Mouse (Mus musculus): ENCODE data around the gene Sh3pxd2a. TPM values are rescaled to one million over a fixed set of nuclear protein-coding genes. Genes with fewer than 3 reads are reported as not detected.

Gene Sh3pxd2a
- total RNA-seq, 2 experiments from 2014 or later: 37.8 to 46.3 TPM

DNA sequence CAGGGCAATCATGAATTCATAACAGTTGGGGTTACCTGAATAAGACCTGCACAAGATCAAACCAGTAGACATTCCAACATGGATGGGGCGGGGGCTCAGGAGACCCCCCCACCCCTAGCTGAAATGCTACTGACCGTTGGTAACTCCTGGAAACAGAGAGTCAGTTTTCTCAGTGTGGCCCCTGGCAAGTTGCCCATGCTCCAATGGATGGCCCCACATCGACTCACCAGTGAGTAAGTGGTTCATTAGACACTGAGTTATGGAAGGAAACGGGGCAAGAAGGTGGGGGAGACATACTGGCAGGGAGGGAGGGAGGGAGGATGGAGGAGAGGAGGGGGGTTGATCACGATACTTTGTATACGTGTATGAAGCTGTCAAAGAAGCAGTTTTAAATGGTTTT, 8.2 kb downstream of the Sh3pxd2a start:
- DNase-seq: no peak

DNA sequence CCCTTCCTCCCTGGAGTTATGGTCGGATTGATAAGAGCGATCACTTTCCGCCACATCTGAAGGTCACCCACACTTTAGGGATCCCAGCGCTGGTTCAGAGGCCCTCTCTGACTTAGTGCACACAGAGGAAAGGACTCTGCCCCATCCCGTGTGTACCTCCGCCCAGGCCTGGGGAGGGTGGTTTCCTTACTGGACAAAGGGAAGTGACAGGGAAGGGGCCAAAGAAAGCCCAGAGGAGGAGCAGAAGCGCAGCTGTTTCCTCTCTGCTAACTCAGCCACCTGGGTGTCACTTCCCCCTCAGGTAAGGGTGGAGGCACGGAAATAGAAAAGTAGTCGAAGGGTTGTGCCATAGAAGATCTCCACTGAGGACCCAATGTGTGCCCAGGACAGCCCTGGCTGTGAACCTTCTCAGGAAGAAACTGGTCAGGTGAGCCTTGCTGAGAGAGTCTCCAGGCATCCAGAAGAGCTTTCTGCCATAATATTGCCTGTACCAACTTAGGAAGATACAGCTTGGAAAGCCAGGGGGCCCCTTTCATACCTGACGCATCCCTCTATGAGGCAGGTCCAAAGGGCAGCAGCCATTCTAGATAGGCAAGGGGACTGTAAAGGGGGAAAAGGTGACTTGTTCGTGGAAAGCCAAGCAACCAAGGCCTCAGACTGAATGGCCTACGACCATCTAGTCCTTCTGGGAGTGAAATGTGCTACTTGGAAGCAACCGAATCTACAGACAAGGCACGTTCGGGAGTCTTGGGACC, 9.0 kb downstream of the Sh3pxd2a start:
- DNase-seq: peak; percentile 55

DNA sequence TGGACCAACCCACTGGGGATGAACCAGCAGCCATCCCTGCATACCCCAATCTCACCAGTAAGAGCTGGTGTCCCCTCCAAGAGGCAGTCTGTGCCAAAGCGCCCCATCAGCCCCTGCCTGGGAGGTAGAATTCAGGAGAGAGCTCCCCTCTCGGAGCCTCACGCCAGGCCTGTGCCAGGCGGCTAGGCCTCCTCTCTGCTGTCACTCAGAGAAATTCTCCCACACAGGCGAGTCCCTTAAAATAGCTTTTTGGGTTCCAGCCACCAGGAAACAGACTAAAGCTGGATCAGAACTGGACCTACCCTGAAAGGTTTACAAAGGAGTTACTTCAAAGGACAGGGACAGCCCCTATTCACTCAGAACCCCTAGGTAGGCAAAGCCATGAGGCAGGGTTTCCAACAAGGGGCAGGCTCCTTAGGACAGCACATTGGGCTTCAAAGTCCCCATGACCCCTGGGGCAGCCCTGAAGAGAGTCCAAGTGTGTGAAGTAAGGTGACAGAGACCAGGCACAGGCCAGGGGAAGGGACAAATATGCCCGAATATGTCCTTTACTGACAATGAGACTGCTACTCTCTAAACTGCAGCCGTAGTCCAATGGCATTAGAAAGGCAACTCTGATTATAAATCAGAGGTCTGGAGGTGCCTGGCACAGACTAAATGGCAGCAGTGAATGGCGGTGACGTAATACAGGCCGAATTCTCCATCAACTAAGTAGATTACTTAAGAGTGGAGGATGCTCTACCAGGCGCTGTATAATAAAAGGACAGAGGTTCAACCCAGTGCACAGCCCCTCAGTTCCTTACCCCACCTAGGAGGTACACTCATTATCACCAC, 9.8 kb downstream of the Sh3pxd2a start:
- DNase-seq: peak; percentile 69

DNA sequence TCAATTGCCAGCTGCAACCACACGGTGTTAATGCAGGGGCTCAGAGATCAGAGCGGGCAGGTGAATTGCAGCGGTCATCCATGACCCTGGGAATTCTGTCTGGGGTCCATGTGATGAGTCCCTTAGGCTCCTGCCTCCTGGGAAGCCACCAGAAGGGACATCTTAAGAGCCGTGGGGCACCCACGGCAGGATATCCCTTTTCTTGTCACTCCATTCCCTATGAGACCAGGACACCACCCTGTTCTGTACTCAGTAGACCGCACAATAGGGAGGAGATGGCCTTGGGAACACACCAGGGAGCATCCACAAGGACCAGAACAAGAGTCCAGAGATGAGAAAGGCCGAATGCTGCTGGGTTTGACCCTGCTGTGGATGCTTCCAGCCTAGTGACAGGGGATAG, 10.8 kb downstream of the Sh3pxd2a start:
- DNase-seq: no peak

DNA sequence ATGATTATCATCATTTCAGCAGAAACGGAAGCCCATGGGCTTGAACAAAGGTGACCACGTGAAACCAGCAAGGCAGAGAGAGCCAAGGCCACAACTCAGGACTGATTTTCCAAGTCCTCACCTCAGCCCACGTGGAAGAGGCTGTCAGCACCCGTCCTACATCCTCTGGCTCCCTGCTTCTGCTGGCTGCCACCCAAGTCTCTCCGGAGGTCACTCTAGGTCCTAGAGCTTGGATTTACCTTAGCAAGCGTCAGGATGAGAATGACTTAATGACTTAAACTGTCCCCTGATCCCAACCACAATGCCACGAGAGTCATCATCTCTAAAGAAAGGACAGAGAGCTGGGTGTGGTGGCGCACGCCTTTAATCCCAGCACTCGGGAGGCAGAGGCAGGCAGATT, 11.5 kb downstream of the Sh3pxd2a start:
- DNase-seq: peak; percentile 76

DNA sequence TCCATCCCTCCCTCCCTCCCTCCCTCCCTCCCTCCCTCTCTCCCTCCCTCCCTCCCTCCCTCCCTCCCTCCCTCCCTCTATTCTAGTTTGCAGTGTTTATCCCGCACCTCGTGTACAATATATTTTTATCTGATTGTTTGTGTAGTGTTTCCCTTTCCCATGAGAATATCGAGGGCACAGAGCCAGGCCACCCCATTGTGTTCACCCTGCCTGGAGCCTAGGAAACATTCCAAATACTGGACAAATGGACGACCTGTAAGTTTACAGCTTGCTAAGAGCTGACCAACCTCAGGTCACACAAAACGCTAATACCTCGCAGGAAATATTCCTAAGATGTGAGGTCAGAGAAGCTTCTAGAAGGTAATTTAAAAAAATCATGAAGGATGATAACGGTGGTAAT, 12.0 kb downstream of the Sh3pxd2a start:
- no peak for DNase-seq

DNA sequence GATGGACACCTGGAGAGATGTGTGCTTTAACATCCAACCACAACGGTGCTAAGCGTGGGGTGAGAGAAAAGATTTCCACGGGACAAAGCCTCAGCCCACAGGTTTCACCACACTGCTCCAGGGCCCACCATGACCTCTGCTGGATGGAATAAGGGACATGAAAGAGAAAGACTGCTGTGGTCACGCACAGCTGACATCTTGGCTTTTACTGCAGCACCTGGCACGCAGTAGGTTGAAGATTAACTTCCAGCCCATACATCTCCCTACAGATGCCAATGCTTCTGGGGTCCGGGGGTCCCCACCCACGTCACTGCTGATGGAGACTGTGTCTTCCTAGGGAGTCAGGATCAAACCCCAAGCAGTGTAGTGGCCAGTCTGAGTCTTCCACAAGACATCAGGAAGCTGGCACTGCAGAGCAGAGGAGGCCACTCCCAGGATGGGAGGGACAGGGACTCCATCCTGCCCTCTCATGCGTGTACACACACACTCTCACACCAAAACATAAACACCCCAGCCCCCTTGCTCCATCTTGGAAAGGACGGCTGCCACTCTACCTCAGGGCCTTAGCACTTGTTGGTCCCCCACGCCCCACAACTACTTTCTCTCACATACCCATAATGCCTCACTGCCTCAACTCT, 12.6 kb downstream of the Sh3pxd2a start:
- DNase-seq: no peak

DNA sequence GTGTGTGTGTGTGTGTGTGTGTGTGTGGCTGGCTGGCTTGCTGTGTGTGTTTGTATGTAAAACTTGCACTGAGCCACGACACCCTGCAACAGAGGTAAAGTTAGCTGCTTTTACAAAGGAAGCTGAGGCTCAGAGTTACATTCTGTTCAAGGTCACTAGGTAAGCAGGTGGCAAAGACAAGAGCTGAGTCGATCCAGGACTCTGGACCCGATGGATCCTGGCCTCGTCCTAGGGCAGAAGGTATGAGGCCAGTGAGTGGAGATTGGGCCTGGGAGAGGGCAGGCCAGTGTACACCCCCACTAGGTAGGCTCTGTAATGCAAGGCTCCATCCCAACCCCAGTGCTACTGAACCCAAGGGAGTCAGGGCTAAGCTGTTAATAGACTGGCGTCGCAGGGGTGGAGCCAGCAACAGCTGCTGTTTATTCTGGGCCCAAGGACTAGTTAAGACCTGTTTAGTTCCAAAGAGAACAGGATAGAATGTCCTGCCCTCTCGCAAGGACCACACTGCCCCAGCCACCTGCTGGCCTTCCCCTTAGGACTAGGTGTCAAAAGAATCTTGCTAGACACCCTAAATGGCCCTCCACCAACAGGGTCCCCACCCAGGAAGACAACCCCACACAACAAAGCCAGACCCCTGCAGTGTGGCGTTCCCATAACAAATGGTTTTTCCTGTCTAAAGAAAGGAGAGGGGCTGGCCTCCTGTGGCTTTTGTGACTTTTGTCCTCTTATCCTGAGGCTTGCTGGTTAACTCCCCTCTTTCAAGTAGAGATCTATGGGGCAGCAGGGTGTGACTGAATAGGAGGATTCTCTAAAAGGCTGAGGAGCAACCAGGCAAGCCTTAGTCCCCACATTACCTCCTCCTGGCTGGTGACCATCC, 13.7 kb downstream of the Sh3pxd2a start:
- DNase-seq: peak; percentile 78

DNA sequence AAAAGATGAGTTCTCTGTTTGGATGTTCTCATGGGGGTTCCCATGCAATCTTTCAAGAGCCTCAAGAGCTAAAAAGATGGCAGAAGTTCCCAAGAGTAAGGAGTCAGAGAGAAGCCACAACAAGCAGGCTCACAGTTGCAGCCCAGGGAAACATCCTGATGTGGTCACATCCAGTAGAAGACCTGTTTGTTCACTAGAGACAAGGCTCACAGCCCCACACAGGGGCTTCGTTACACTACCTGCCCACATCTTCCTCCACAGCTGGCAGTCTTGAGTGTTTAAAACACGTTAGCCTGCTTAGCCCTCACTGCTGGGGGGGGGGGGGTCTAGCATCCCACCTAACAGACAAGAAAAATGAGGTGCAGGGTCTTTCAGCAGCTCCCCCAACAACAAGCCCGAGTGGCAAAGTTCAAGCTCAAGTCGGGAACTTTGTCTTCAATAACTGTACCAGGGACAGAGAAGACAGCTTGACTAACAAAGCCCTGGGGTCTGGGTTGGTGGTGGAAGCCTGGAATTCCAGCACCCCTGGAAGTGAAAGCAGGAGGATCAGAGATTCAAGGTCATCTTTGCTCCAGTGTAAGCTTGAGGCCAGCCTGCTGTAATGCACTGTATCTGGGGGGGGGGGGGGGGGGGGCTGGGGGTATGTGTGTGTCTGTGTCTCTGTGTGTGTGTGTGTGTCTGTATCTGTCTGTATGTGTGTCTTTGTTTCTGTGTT, 14.5 kb downstream of the Sh3pxd2a start:
- no peak for DNase-seq

DNA sequence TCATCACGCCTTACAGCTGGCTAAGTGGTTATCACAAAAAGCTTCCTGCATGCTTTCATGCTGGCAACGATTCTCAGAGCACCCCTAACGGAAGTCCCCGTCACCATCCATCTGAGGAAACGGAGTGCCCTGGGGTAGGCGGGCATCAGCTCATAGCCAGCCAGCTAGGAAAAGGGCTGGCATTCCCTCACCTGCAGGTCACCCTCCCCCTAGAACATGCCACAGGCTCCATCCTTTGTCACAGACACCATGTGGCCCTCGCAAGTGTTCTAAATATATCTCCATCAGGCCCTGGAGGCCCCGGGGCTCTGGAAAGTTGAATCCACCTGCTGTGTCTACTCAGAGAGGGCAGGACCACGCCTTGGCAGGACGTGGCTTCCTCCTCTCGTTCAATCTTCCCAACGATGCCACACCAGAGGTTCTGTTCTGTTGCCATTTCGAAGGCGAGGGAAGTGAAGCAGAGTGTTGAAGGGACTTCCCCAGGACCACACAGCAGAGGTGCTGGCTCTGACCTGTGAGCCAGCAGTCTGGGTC, 15.5 kb downstream of the Sh3pxd2a start:
- no peak for DNase-seq

DNA sequence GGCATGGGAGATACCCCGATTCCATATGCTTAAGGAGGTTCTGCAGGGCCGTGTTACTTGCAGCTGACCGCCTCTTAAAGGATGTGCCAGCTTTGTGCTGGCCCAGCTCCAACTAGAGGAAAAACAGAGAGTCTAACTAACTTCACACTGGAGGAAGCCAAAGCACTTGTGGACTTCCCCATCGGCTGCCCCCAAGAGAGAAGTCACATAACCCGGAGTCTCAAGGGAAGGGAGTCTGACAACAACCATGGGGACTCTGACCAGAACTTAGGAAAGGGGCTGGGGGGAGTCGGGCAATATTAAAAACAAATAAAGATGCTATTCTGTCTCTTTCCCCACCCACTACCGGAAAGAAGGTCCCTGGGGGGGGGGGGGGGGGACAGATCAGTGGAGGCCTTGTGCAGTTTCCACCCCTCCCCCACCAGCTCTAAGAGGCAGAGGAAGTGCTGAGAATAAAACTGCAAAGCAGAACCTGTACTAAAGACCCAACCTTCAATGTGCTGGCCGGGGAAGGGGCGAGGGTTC, 17.3 kb downstream of the Sh3pxd2a start:
- peak; percentile 56 for DNase-seq

DNA sequence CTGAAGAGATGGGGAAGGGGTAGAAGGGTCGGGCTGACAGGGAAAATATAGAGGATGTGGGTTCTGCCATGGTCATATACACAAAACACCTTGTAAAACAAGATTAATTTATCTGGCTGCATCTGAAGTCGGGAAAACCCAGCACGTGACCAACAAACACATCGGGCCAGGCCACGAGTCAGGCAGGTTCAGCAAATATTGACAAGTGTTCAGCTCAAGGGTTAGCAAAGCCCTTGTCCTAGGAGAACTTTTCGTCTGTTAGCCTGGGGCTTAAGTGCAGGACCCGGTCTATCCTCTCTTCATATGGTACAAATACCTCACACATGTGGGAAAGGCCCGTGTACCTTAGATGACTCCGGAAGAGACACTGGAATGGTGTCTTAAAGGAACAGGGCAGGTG, 18.1 kb downstream of the Sh3pxd2a start:
- DNase-seq: no peak

DNA sequence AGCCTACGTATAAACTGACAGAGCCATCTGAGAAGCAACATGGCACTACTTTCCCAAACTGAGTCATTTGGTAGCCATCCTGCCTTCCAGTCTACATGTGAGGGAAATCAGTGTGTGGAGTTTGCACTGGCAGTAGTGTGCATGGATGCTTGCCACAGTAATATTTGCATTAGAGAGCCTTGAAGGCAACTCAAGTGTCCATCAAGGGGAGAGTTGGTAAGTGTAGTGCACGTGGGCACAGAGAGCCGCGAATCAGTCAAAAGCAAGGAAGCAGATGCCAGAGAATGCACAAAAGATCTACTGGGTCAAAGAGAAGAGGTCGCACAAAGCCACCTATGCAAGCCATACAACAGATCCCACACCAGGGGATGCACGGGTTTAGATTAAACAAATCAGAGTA, 18.5 kb downstream of the Sh3pxd2a start:
- DNase-seq: no peak

DNA sequence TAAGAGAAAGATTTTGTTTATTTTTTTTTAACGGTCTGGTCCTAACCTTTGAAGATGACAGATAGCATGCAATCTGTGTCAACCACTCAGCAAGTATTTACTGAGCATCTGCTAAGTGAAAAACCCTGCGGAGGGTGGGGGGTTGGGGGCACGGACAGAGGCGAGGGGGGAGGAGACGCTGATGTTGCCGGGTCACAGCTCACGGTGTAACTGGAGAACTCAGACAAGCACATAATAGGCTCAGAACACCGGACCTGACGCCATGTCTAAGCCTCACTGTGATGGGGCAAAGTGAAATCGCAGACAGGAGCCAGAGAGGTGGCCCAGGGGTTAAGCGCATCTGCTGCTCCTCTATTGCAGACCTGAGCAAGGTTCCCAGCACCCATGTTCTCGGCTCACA, 19.7 kb downstream of the Sh3pxd2a start:
- DNase-seq: no peak

DNA sequence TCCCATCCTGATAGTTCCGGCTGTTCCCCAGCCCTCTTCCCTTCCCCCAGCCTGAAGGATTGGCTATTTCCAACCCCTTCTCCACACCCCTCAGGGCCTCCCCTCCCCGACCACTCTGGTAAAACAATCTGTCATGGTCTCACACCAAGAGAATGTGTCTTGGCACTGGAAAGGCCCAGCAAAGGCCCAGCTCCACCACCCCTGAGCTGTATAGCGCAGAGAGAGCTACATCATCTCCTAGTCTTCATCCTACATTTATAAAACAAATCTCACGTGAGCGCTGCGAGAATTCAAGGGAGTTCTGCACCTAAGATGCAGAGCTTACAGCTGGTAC, 21.9 kb downstream of the Sh3pxd2a start:
- DNase-seq: no peak

DNA sequence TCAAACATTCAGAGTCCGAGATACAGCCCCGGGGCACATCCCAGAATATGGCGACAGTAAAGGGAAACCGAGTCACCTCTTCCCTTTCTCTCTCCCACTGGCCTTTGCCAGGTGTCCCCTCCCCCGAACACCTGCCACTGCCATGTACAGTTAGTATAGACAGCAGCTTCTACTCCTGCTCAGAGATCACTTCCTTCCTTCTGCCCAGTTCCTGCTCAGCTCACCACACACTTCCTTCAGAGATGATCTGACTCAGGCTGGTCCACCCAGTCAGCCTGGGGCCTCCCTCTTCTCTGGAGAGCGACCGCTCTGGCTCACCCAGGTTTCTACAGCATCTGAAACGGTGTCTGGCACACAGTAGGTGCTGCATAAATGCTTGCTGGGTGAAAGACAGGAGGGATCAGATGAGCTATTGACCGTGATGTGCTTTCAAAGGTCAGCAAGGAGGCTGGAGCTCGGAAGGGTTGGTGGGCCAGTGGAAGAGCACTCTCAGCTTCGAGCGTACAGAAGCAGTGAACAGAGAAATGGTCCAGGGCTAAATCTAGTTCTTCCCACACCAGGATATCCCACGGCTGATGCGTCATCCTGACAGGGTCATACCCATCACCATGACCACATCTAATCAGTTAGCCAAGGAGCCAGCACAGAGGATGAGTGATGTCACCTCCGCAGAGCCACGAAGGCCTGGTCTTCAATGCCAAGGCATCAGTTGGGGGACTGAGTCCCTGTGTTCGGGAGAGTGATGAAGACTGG, 22.5 kb downstream of the Sh3pxd2a start:
- no peak for DNase-seq

DNA sequence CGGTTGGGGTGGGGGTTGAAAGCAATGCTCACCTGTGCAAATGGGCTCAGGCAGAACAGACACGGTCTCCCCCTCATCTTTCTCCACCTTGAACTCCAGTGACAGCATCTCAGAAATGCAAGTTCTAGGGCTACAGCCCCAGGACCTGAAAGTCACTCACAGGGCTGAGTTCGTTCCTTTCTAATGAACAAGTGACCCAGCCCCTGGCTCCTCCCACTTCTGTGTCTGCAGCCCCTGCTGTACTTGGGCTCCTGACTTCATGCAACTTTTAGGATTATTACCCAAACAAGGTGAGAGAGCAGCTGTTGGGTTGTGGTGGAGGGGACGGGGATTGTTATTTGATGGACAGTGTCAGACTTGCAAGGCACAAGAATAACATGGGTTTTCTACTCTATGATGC, 23.2 kb downstream of the Sh3pxd2a start:
- no peak for DNase-seq

DNA sequence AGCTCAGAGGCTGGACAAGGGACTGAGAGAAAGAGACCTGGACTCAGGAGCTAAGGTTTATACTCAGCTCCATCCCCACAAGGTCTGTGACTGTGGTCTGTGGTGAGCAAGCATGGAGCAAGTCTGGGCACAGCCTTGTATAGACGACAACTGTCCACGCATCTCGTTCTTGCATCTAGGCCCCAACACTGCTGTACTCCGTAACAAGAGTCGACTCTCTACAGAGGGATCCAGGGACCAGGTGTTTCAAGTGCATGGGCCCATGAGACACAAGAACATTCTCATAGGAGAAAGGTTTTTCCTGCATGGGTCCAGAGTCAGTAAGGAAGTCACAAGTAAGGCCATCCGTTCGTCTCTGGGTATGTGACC, 23.8 kb downstream of the Sh3pxd2a start:
- DNase-seq: no peak

DNA sequence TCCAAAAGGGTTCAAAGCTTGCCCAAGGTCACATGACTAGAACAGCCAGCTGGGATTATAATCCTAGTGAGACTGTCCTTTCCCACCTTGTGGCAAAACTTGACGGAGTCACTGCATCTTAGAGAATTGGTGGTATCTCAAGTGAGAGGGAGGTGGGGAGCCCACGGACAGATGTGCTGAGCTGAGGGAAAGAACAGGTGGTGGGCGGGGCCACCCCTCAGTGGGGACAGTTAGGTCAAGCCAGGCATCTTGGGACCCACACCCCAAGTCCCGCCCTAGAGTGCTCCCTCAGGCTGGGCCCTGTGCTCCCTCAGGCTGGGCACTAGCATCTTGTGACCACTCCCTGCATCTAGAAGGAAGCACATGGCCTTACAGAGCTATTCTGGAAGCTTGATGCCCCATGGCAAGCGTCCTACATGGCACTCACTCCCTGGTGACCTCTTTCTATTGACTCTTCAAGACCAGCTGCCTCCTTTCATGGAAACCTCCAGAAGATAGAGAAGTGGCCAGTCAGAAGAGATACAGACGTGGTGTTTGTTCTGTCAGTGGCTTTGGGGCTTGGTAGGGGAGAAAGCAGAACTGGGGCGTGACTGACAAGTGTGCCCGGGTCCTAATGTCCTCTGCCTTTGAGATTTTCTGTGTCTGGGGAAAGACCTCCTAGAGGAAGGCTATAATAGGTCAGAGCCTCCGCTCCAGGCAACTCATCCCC, 24.3 kb downstream of the Sh3pxd2a start:
- DNase-seq: no peak

DNA sequence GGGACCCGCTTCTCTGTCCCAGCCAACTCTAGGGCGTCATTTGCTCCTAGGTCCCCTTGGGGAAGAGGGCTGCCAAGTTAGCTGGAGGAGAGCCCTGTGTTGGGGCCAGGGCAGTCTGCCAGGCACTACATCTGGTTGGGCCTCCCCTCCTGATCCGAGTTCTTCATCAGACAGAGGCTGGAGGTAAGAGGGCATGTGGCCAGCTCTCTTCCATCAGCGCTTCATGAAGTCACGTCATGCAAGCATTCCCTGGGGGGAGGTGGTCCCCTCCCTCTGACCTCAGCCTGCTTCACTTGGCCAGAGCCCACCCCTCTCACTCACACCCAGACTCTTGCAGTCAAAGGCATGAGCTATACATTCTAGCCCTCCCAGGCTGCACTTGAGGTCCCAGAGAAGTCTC, 25.8 kb downstream of the Sh3pxd2a start:
- DNase-seq: peak; percentile 84

All from gastrocnemius, postnatal 25 days (tissue).